Mouse (Mus musculus): Measurements from ENCODE around the gene Ino80d.

DNA sequence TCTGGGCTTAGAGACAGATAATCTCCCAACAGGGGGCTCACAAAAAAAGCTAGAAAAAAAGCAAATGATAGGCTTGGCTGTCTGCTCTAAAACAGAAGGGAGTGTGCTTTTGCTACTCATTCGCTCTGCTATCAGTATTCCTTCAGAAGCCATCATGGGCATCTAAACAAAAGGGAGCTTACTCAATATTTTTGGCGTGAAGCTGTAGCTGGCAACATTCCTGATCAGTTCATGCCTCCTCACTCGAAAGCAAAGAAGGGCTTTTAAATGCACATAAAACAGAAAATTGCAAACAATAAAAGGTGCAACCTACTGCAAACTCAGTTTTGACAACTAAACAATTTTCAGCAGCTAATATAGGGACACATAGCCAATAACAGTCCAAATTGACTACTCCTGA lies 59.1 kb downstream of the Ino80d start:
- no peak for TF ChIP-seq CTCF (IDR thresholded peaks at IDR 0.05; ENCODE audit: low read depth)
- TF ChIP-seq EP300 (IDR thresholded peaks at IDR 0.05; ENCODE audit: low read depth) = no peak

Measured in heart, postnatal 0 days (tissue).